Mouse (Mus musculus) left cerebral cortex, postnatal 4 days (tissue): ENCODE data around the gene Cpsf4l. TPM values are rescaled to one million over a fixed set of nuclear protein-coding genes. Genes with fewer than 3 reads are reported as not detected.
"Not testable (repeated sequence)": the region's sequence is repeated elsewhere in the genome, so short reads cannot be mapped to it uniquely, and the experiment has no call there.

Source experiments
- DNase-seq: peaks from one replicate; pipeline ENCODE4 v3.0.0-alpha.2; 2022
- intact Hi-C: fragments of 180-260 bp; cut with DNase I; formaldehyde crosslinking; loops from one replicate; pipeline ENCODE4 v1.15.1; 2025
- total RNA-seq, 2 experiments: library from RNA; stranded (reverse); gene quantifications; 2 replicates each; pipeline ENCODE4 v1.2.3; 2021

The Cpsf4l gene
- total RNA-seq, 2 experiments from 2014 or later: not detected

DNA sequence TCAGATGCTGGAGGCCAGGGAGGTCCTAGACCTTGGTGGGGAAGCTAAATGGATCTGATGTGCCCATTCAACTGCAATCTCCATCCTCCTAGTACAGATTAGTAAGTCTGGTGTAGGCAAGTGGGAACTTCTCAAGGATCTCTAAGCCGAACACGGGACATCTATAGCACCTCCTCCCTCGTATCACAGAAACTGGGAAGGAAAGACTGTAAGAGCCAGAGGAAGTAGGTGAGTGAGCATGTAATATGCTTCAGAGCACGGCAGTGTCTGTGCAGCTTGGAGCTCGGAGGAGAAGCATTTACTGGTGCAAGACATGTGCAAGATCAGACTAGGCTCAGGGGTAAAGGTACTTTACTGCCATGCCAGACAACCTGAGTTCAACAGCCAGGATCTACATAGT is 41.0 kb downstream of the Cpsf4l start:
- intact Hi-C loops: no loop called here
- DNase-seq: no peak

DNA sequence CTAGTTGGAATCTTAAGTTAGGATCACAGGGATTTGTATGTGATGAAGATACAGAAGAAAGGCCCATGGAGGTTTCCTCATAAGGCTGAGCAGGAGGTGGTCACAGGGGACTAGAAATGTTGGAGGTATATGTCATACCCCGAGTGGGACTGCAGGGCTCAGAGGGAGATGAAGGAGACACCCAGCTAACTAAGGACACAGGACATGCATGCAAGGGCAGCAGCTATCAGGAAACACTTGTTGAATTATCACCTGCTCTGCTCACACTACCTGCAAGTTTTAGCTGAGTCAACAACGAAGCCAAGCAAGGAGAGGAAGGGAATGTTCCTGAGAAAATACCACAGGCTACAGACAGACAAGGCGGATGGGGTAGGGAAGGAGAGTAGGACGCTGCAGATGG is 42.1 kb downstream of the Cpsf4l start:
- DNase-seq: no peak
- intact Hi-C loops: no loop called here

- intact Hi-C loops: no loop called here
Measured at GRCm38 (mm10) chr11:113667122-113667521, 42.7 kb downstream of the Cpsf4l start.

GRCm38 (mm10) chr11:113666648-113667047 is 43.2 kb downstream of the Cpsf4l start:
- DNase-seq: no peak
- intact Hi-C loops: no loop called here

More at GRCm38 (mm10) chr11:113667122-113667521, 42.7 kb downstream of the Cpsf4l start:
- no peak for DNase-seq

GRCm38 (mm10) chr11:113666205-113666604 is 43.6 kb downstream of the Cpsf4l start:
- intact Hi-C loops: no loop called here
- no peak for DNase-seq

- DNase-seq: no peak
- intact Hi-C loops: no loop called here
Measured at GRCm38 (mm10) chr11:113664279-113664678, 45.5 kb downstream of the Cpsf4l start.

DNA sequence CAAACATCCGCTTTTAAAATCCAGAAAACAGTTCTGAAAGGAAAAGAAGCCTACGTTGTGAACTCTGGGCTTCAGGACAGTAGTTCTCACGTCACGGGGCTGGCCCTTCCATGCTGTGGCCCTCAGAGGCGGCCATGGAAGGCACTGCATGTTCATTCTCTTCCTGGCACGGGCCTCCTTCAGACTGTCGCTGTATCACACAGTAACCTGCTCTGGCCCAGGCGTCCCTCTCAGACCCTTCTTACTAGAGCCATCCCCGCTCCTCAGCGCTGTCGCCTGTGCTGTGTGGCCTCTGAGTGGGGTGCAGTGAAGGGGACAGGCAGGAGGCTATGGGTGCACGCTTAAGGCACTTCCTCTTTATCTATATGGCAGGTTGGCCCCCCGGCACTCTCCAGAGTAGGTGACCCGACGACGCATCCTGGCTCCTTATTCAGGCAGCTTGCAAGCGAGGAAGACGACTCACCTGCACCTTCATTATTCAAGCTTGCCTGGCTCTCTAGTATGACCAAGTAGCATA is 47.9 kb downstream of the Cpsf4l start:
- intact Hi-C loops: no loop called here
- DNase-seq: no peak

- DNase-seq: no peak
- intact Hi-C loops: no loop called here
Measured at GRCm38 (mm10) chr11:113660940-113661339, 48.9 kb downstream of the Cpsf4l start.

DNA sequence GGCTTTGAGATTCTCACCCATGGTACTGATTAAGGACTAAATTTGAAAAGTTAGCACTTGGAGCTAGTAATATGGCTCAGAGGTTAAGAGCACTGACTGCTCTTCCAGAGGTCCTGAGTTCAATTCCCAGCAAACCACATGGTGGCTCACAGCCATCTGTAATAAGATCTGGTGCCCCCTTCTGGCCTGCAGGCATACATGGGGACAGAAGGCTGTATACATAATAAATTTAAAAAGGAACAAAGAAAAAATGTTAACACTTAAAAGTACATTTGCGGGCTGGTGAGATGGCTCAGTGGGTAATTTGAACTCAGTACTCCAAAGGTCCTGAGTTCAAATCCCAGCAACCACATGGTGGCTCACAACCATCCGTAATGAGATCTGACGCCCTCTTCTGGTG is 49.6 kb downstream of the Cpsf4l start:
- intact Hi-C loops, DNase-seq: not testable (repeated sequence)

DNA sequence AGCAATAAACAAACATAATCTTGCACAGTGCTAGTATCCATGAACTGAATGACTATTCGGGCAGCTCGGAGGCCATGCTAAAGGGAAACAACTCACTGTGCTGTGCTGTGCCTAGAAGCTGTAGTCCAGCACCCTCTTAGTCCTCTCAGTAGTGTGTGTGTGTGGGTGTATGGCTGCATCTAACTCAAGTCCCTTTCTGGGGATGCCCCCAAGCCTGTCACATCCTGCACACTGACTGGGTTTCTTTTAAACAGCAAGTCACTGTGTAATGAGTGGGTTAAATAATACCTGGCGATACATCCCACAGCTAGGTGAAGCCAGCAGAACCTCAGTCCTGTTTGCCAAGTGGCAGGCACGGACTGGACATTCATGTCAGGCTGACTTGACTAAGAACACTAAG is 51.1 kb downstream of the Cpsf4l start:
- intact Hi-C loops: loop anchor here (10.0 kb wide), 1 partner anchor 484 kb away; no protein-coding TSS in a partner anchor

GRCm38 (mm10) chr11:113658319-113658718 is 51.5 kb downstream of the Cpsf4l start:
- DNase-seq: no peak
- intact Hi-C loops: loop anchor here (10.0 kb wide), 1 partner anchor 484 kb away; no protein-coding TSS in a partner anchor

More for the DNA sequence above, 51.1 kb downstream of the Cpsf4l start:
- no peak for DNase-seq

GRCm38 (mm10) chr11:113657221-113657620 is 52.6 kb downstream of the Cpsf4l start:
- intact Hi-C loops: loop anchor here (10.0 kb wide), 1 partner anchor 482 kb away; no protein-coding TSS in a partner anchor
- DNase-seq: no peak

DNA sequence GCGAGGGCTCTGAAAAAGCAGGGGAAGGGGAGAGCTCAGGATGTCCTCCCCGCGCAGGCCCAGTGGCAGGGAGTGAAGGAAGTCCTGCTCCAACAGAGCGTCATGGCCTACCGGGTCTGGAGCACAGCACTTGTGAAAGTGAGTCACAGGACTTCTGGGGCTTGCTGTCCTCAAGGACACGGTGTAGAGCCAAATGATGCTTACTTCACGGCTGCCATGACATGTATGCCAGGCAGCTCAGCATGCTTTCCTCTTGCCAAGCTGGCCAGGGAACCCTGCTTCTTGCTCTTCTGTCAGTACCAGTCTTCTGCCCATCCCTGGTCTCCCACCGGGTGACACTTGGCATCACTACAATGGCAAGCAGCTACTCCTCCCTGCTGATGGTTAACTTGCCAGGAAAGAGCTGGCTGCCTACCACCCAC is 53.3 kb downstream of the Cpsf4l start:
- intact Hi-C loops: loop anchor here (10.0 kb wide), 1 partner anchor 482 kb away; no protein-coding TSS in a partner anchor
- DNase-seq: peak; percentile 96

- DNase-seq: peak; percentile 71
- intact Hi-C loops: loop anchor here (10.0 kb wide), 1 partner anchor 480 kb away; no protein-coding TSS in a partner anchor
Measured at GRCm38 (mm10) chr11:113654561-113655270, 55.1 kb downstream of the Cpsf4l start.

- DNase-seq: no peak
- intact Hi-C loops: loop anchor here (10.0 kb wide), 1 partner anchor 479 kb away; no protein-coding TSS in a partner anchor
Measured at GRCm38 (mm10) chr11:113654105-113654504, 55.7 kb downstream of the Cpsf4l start.

- intact Hi-C loops: loop anchor here (10.0 kb wide), 1 partner anchor 478 kb away; no protein-coding TSS in a partner anchor
- DNase-seq: no peak
Measured at GRCm38 (mm10) chr11:113652516-113652915, 57.3 kb downstream of the Cpsf4l start.

GRCm38 (mm10) chr11:113651907-113652273 is 57.9 kb downstream of the Cpsf4l start:
- peak; percentile 82 for DNase-seq

GRCm38 (mm10) chr11:113651206-113651906 is 58.5 kb downstream of the Cpsf4l start:
- peak; percentile 78 for DNase-seq
- intact Hi-C loops: loop anchor here (10.0 kb wide), 1 partner anchor 477 kb away; no protein-coding TSS in a partner anchor

More at GRCm38 (mm10) chr11:113651907-113652273, 57.9 kb downstream of the Cpsf4l start:
- intact Hi-C loops: loop anchor here (10.0 kb wide), 1 partner anchor 477 kb away; no protein-coding TSS in a partner anchor

DNA sequence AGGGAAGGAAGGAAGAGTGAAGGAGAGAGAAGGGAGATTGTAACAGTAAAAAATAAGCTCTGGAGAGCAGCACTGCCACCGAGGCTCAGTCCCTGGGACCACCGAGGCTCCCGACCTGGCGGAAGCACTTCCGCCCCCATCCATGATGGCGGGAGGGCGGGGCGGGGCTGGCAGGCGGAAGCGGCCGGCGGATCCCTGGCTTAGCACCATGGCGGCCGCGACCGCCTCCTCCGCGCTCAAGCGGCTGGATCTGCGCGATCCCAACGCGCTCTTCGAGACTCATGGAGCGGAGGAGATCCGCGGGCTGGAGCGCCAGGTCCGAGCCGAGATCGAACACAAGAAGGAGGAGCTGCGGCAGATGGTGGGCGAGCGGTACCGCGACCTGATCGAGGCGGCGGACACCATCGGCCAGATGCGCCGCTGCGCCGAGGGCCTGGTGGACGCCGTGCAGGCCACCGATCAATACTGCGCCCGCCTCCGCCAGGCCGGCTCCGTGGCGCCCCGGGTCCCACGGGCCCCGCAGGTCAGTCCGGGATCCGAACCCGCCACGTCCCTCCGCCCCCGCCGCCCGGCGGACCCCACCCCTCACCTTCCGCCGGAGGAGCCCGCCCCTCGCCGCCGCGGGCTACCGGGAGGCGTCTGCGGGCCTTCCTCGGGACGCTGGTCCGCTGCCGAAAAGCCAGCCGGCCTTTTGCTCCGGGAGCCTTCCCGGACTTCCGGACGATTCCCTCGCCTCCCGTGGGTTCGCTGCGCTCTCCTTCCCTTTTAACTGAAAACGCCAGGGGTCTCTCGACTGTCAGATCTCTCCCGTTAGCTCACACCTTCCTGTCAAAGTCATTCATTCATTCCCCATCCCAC is 60.2 kb downstream of the Cpsf4l start, which contains the start of gene Slc39a11:
TSS of gene Slc39a11 (minus strand) at position 727 of the 858 bp plus-strand sequence.
- intact Hi-C loops: loop anchor here (10.0 kb wide), 1 partner anchor 475 kb away; no protein-coding TSS in a partner anchor
- peak; percentile 83 for DNase-seq
